Mouse (Mus musculus) hindbrain, embryonic 13.5 days (tissue): ENCODE measurements at regions not wholly inside any gene's neighbourhood (a gene's known extent, or its start where the extent isn't known, plus 50 kb on each side); places are given as distances from the start of the nearest gene placed in this dataset.
"Not testable (repeated sequence)": the region's sequence is repeated elsewhere in the genome, so short reads cannot be mapped to it uniquely, and the experiment has no call there.

ENCODE experiments used
- ATAC-seq: fragments of 200-750 bp; cut with Nextera tagmentation; 2 replicates; pipeline ENCODE4 v1.8.0; 2017; ENCODE audit warnings: moderate TSS enrichment; ENCODE audit not compliant: low FRiP score
- H3K27ac ChIP-seq: fragments of 300-500 bp; sonication (generic); 2 replicates; pipeline ENCODE4 v1.5.1; 2015; ENCODE audit warnings: inconsistent platforms, mild to moderate bottlenecking, moderate library complexity
- H3K27me3 ChIP-seq: fragments of 300-500 bp; sonication (generic); 2 replicates; pipeline ENCODE4 v1.6.1; 2015; ENCODE audit warnings: mild to moderate bottlenecking, inconsistent platforms
- H3K36me3 ChIP-seq: fragments of 300-500 bp; sonication (generic); 2 replicates; pipeline ENCODE4 v1.6.1; 2015; ENCODE audit warnings: mild to moderate bottlenecking, inconsistent platforms
- H3K4me1 ChIP-seq: fragments of 300-500 bp; sonication (generic); replicated peaks from 2 replicates; pipeline ENCODE4 v1.6.1; 2015; ENCODE audit warnings: inconsistent platforms
- H3K4me2 ChIP-seq: fragments of 300-500 bp; sonication (generic); 2 replicates; pipeline ENCODE4 v1.6.1; 2015; ENCODE audit warnings: inconsistent platforms, mild to moderate bottlenecking, moderate library complexity
- H3K4me3 ChIP-seq: fragments of 300-500 bp; sonication (generic); 2 replicates; pipeline ENCODE4 v1.5.1; 2015; ENCODE audit warnings: mild to moderate bottlenecking, inconsistent platforms
- H3K9ac ChIP-seq: fragments of 300-500 bp; sonication (generic); 2 replicates; pipeline ENCODE4 v1.6.1; 2015; ENCODE audit warnings: mild to moderate bottlenecking, inconsistent platforms
- H3K9me3 ChIP-seq: fragments of 300-500 bp; sonication (generic); 2 replicates; pipeline ENCODE4 v1.6.1; 2016; ENCODE audit warnings: inconsistent platforms
- WGBS: fragments of 180-500 bp; shearing (Covaris S2); methylation state at CpG from one replicate; pipeline ENCODE4 v1.1.7; 2015; 5-methylcytosine and 5-hydroxymethylcytosine counted together

DNA sequence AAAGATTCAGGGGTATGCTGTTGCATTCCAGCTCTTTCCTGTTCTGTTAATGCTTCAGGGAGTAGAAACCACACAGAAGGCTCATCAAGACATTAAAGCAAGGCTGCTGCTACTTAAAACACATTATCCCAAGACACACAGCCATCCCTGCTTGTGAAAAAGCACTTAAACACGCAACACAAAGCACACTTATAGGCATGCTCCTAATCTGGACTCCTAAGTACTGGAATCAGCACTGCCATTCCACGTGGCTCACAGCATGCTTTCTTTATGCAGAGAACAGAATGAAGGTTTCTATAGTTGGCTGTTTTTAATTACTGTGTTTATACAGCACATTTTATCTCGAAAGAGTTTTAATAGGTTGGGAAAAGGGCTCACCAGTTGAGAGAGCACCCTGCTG lies 233.2 kb upstream of the Anxa10 start:
- H3K9me3 ChIP-seq: no peaks in the 10 kb centered on the region
- no peaks in the 10 kb centered on the region for H3K36me3 ChIP-seq
- H3K9ac ChIP-seq: no peak overlapping the region
- no peaks in the 10 kb centered on the region for H3K4me1 ChIP-seq
- no peak overlapping the region for H3K27ac ChIP-seq
- WGBS: 35% methylated on average over 3 of the region's 3 CpGs
- H3K4me3 ChIP-seq: no peak overlapping the region
- H3K27me3 ChIP-seq: no peaks in the 10 kb centered on the region
- no peak overlapping the region for H3K4me2 ChIP-seq
- ATAC-seq: peak; percentile 59; the same call in 1 of the 2 replicates

DNA sequence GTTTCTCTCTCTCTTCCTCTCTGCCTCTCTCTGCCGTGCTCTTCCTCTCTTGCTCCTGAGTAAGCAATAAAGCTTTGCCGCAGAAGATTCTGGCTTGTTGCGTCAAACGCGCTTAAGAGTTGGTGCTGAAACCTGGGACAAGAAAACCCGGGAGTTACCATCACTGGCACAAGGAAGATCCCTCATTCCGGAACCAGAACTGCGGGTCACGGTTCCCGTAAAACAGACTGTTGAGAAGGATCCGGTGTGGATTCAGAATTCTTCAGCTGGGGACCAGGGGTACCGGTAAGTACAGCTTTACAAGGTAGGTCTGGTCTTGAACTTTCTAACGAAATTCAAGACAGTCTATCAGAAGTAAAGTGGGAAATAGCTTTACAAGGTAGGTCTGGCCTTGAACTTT lies 221.0 kb upstream of the Anxa10 start:
- H3K4me2 ChIP-seq, ATAC-seq, H3K36me3 ChIP-seq, H3K4me3 ChIP-seq, H3K27me3 ChIP-seq, H3K9ac ChIP-seq, H3K9me3 ChIP-seq, H3K4me1 ChIP-seq, H3K27ac ChIP-seq: not testable (repeated sequence)
- WGBS: 97% methylated on average over 13 of the region's 13 CpGs
